ENCODE assay signal across 8 mouse cellular contexts in genomic region chr17:72889556-72890397, GRCm38 (mm10). TPM values are rescaled to one million over a fixed set of nuclear protein-coding genes. Genes with fewer than 3 reads are reported as not detected.
DNase-seq lines count a peak whose midpoint lies in the region; ATAC-seq and TF ChIP-seq lines count a peak whose summit lies in the region.

No protein-coding gene starts in this region.

- no peak overlapping the region for H3K4me3 ChIP-seq in ES-Bruce4 (ENCODE audit: low read depth, low read length)
- no peak overlapping the region for H3K4me3 ChIP-seq in forebrain, embryonic 11.5 days (ENCODE audit: low read depth, low read length)
- no peak overlapping the region for H3K4me3 ChIP-seq in heart, embryonic 16.5 days (ENCODE audit: low read length)
- no peak overlapping the region for H3K4me3 ChIP-seq in liver, postnatal 0 days (ENCODE audit: low read depth, low read length)
- H3K4me3 ChIP-seq in neural tube, embryonic 14.5 days (ENCODE audit: low read depth, low read length), result no peak overlapping the region
- H3K4me3 ChIP-seq in thymus, adult 2 months (ENCODE audit: control insufficient read depth, insufficient read depth, low read length), result no peak overlapping the region

- H3K9me3 ChIP-seq in ES-Bruce4 (replicated peaks; ENCODE audit: control insufficient read depth, insufficient read depth, low read length, poor library complexity, severe bottlenecking), result no peaks in the 10 kb centered on the region; the same call in none of the 2 replicates
- no peaks in the 10 kb centered on the region for H3K9me3 ChIP-seq in forebrain, embryonic 11.5 days (ENCODE audit: control insufficient read depth, low read length)
- no peaks in the 10 kb centered on the region for H3K9me3 ChIP-seq in heart, embryonic 16.5 days (replicated peaks; ENCODE audit: control insufficient read depth, low read length)
- H3K9me3 ChIP-seq in liver, postnatal 0 days (ENCODE audit: low read length), result no peaks in the 10 kb centered on the region
- H3K9me3 ChIP-seq in neural tube, embryonic 14.5 days (ENCODE audit: control insufficient read depth, low read length), result no peaks in the 10 kb centered on the region

- no peak for TF ChIP-seq EP300 in ES-Bruce4 (IDR thresholded peaks at IDR 0.05; ENCODE audit: insufficient read depth, low read depth, low read length)
- TF ChIP-seq EP300 in liver, postnatal 0 days (IDR thresholded peaks at IDR 0.05; ENCODE audit: low read depth), result no peak

- no peak for TF ChIP-seq POLR2A in ES-Bruce4 (IDR thresholded peaks at IDR 0.05; ENCODE audit: insufficient read depth, low read length)
- TF ChIP-seq POLR2A in brain, embryonic 14.5 days (IDR thresholded peaks at IDR 0.05; ENCODE audit: borderline replicate concordance, extremely low read depth, insufficient read depth, insufficient read length, poor library complexity, severe bottlenecking), result no peak
- no peak for TF ChIP-seq POLR2A in thymus, adult 2 months (IDR thresholded peaks at IDR 0.05; ENCODE audit: control insufficient read depth, extremely low read depth, insufficient read depth, low read length, poor library complexity)

- peak; percentile 13 for TF ChIP-seq CTCF in ES-Bruce4 (IDR thresholded peaks at IDR 0.05; ENCODE audit: low read depth, low read length)
- peak; percentile 73; the same call in 1 of the 2 replicates for TF ChIP-seq CTCF in brain, embryonic 14.5 days (IDR thresholded peaks at IDR 0.05; ENCODE audit: borderline replicate concordance, extremely low read depth, insufficient read depth, insufficient read length)
- TF ChIP-seq CTCF in liver, postnatal 0 days (IDR thresholded peaks at IDR 0.05; ENCODE audit: low read depth), result peak; percentile 74
- TF ChIP-seq CTCF in thymus, adult 2 months (IDR thresholded peaks at IDR 0.05; ENCODE audit: borderline replicate concordance, control insufficient read depth, extremely low read depth, insufficient read depth, low read length, poor library complexity), result no peak

- peak; percentile 97 for DNase-seq in brain, embryonic 14.5 days (ENCODE audit: low read depth)
- DNase-seq in forebrain, embryonic 11.5 days (ENCODE audit: low spot score), result peak; percentile 79
- peak; percentile 76 for DNase-seq in kidney, postnatal 10 days
- peak; percentile 40 for DNase-seq in liver, postnatal 0 days
- DNase-seq in thymus, adult 2 months, result peak; percentile 80

- H3K27me3 ChIP-seq in ES-Bruce4 (ENCODE audit: control insufficient read depth, insufficient read depth, low read length, poor library complexity, severe bottlenecking), result no peaks in the 10 kb centered on the region
- peaks cover 3% of the 10 kb centered on the region; the same call in 1 of the 2 replicates for H3K27me3 ChIP-seq in forebrain, embryonic 11.5 days (ENCODE audit: control insufficient read depth, insufficient read depth, low read length)
- no peaks in the 10 kb centered on the region for H3K27me3 ChIP-seq in heart, embryonic 16.5 days (ENCODE audit: control insufficient read depth, insufficient read depth, low read length)
- H3K27me3 ChIP-seq in liver, postnatal 0 days (ENCODE audit: insufficient read depth, low read length), result no peaks in the 10 kb centered on the region
- no peaks in the 10 kb centered on the region for H3K27me3 ChIP-seq in neural tube, embryonic 14.5 days (ENCODE audit: control insufficient read depth, insufficient read depth, low read length)
- H3K27me3 ChIP-seq in thymus, adult 2 months (ENCODE audit: control insufficient read depth, insufficient read depth, low read length), result no peaks in the 10 kb centered on the region

- peak overlapping the region; percentile 31; the same call in 1 of the 2 replicates for H3K4me2 ChIP-seq in forebrain, embryonic 11.5 days (ENCODE audit: low read depth, low read length, severe bottlenecking)
- H3K4me2 ChIP-seq in heart, embryonic 16.5 days (ENCODE audit: low read depth, low read length), result peak overlapping the region; percentile 20; the same call in 1 of the 2 replicates
- H3K4me2 ChIP-seq in liver, postnatal 0 days (ENCODE audit: low read depth, low read length), result no peak overlapping the region
- H3K4me2 ChIP-seq in neural tube, embryonic 14.5 days (ENCODE audit: low read depth, low read length), result no peak overlapping the region

- 6% methylated on average over 19 of the region's 20 CpGs for WGBS in forebrain, embryonic 11.5 days
- WGBS in heart, embryonic 16.5 days, result 29% methylated on average over 20 of the region's 20 CpGs
- WGBS in liver, postnatal 0 days (ENCODE audit: insufficient replicate concordance), result 25% methylated on average over 20 of the region's 20 CpGs
- WGBS in neural tube, embryonic 14.5 days, result 18% methylated on average over 20 of the region's 20 CpGs
- WGBS in thymus, adult 2 months, result 28% methylated on average over 20 of the region's 20 CpGs

- H3K9ac ChIP-seq in ES-Bruce4 (ENCODE audit: low read depth, poor library complexity, severe bottlenecking), result no peak overlapping the region
- peak overlapping the region; percentile 4; the same call in 1 of the 2 replicates for H3K9ac ChIP-seq in forebrain, embryonic 11.5 days (ENCODE audit: low read length)
- no peak overlapping the region for H3K9ac ChIP-seq in heart, embryonic 16.5 days (ENCODE audit: low read length)
- no peak overlapping the region for H3K9ac ChIP-seq in liver, postnatal 0 days (replicated peaks)
- no peak overlapping the region for H3K9ac ChIP-seq in neural tube, embryonic 14.5 days (replicated peaks; ENCODE audit: low read depth, low read length)

- peak; percentile 85 for ATAC-seq in forebrain, embryonic 11.5 days (replicated peaks; ENCODE audit: low FRiP score)
- peak; percentile 41; the same call in 1 of the 2 replicates for ATAC-seq in heart, embryonic 16.5 days (replicated peaks; ENCODE audit: extremely low read depth, insufficient read depth, low FRiP score)
- ATAC-seq in liver, postnatal 0 days, result no peak
- peak; percentile 83 for ATAC-seq in neural tube, embryonic 14.5 days (ENCODE audit: low read depth)

- no peak overlapping the region for H3K27ac ChIP-seq in ES-Bruce4 (ENCODE audit: insufficient read depth, low read length)
- no peak overlapping the region for H3K27ac ChIP-seq in forebrain, embryonic 11.5 days (ENCODE audit: low read depth, low read length)
- peak overlapping the region; percentile 55; the same call in 1 of the 2 replicates for H3K27ac ChIP-seq in heart, embryonic 16.5 days (ENCODE audit: low read length)
- H3K27ac ChIP-seq in liver, postnatal 0 days (ENCODE audit: low read depth), result no peak overlapping the region
- H3K27ac ChIP-seq in neural tube, embryonic 14.5 days (ENCODE audit: low read depth, low read length), result no peak overlapping the region
- peak overlapping the region; percentile 75 for H3K27ac ChIP-seq in thymus, adult 2 months (ENCODE audit: control insufficient read depth, insufficient read depth, low read length)

- H3K4me1 ChIP-seq in ES-Bruce4 (ENCODE audit: control insufficient read depth, insufficient read depth, low read length), result no peaks in the 10 kb centered on the region
- H3K4me1 ChIP-seq in forebrain, embryonic 11.5 days (replicated peaks; ENCODE audit: control insufficient read depth, insufficient read depth, low read length), result no peaks in the 10 kb centered on the region; the same call in 1 of the 2 replicates
- peaks cover 9% of the 10 kb centered on the region for H3K4me1 ChIP-seq in heart, embryonic 16.5 days (ENCODE audit: control insufficient read depth, insufficient read depth, low read length)
- no peaks in the 10 kb centered on the region for H3K4me1 ChIP-seq in liver, postnatal 0 days (ENCODE audit: insufficient read depth)
- H3K4me1 ChIP-seq in neural tube, embryonic 14.5 days (ENCODE audit: control insufficient read depth, insufficient read depth, low read length), result peaks cover 5% of the 10 kb centered on the region; the same call in 1 of the 2 replicates
- peaks cover 15% of the 10 kb centered on the region for H3K4me1 ChIP-seq in thymus, adult 2 months (replicated peaks; ENCODE audit: control insufficient read depth, insufficient read depth, low read length)

- no peaks in the 10 kb centered on the region for H3K36me3 ChIP-seq in ES-Bruce4 (ENCODE audit: control insufficient read depth, insufficient read depth, low read length, poor library complexity, severe bottlenecking)
- H3K36me3 ChIP-seq in forebrain, embryonic 11.5 days (ENCODE audit: control insufficient read depth, insufficient read depth, low read length), result no peaks in the 10 kb centered on the region
- H3K36me3 ChIP-seq in heart, embryonic 16.5 days (ENCODE audit: control insufficient read depth, insufficient read depth), result no peaks in the 10 kb centered on the region
- no peaks in the 10 kb centered on the region for H3K36me3 ChIP-seq in liver, postnatal 0 days (replicated peaks; ENCODE audit: insufficient read depth, low read length)
- no peaks in the 10 kb centered on the region for H3K36me3 ChIP-seq in neural tube, embryonic 14.5 days (ENCODE audit: control insufficient read depth, insufficient read depth, low read length)
- no peaks in the 10 kb centered on the region for H3K36me3 ChIP-seq in thymus, adult 2 months (ENCODE audit: control insufficient read depth, insufficient read depth, low read length)

RNA-seq across cellular contexts. Expression of gene Lbh, which starts 28.3 kb away (rescaled TPM):
- 4.6 and 4.9 TPM in 2 replicates for polyA plus RNA-seq in ES-Bruce4 (2011; ENCODE audit: insufficient read depth, insufficient read length, low read depth, missing spikeins)
- polyA plus RNA-seq in brain, embryonic 14.5 days (2012; rRNA removed), result 133 and 147 TPM in 2 replicates
- 2.9 and 3.3 TPM in 2 replicates for polyA plus RNA-seq in forebrain, embryonic 11.5 days (2014; fragmentation: Nextera tagmentation; extraction: Ambion mirVana)
- polyA plus RNA-seq in heart, embryonic 16.5 days (2015; fragmentation: Nextera tagmentation; extraction: Ambion mirVana), result 28.4 and 30.1 TPM in 2 replicates
- 0.79 and 0.94 TPM in 2 replicates for polyA plus RNA-seq in liver, postnatal 0 days (2015; fragmentation: Nextera tagmentation; extraction: Ambion mirVana)
- polyA plus RNA-seq in neural tube, embryonic 14.5 days (2014; fragmentation: Nextera tagmentation; extraction: Ambion mirVana), result 5.7 and 7.0 TPM in 2 replicates
- 197 and 216 TPM in 2 replicates for polyA plus RNA-seq in thymus, adult 2 months (2012; rRNA removed)

RNA-seq across cellular contexts. Expression of gene Ypel5, which starts 53.5 kb away (rescaled TPM):
- polyA plus RNA-seq in ES-Bruce4 (2011; ENCODE audit: insufficient read depth, insufficient read length, low read depth, missing spikeins), result 30.6 and 34.8 TPM in 2 replicates
- 39.1 and 42.5 TPM in 2 replicates for polyA plus RNA-seq in brain, embryonic 14.5 days (2012; rRNA removed)
- 45.3 and 46.1 TPM in 2 replicates for polyA plus RNA-seq in forebrain, embryonic 11.5 days (2014; fragmentation: Nextera tagmentation; extraction: Ambion mirVana)
- 56.3 and 69.8 TPM in 2 replicates for polyA plus RNA-seq in heart, embryonic 16.5 days (2015; fragmentation: Nextera tagmentation; extraction: Ambion mirVana)
- 59.4 and 59.7 TPM in 2 replicates for polyA plus RNA-seq in liver, postnatal 0 days (2015; fragmentation: Nextera tagmentation; extraction: Ambion mirVana)
- 125 and 131 TPM in 2 replicates for polyA plus RNA-seq in neural tube, embryonic 14.5 days (2014; fragmentation: Nextera tagmentation; extraction: Ambion mirVana)
- polyA plus RNA-seq in thymus, adult 2 months (2012; rRNA removed), result 23.6 and 27.2 TPM in 2 replicates

Comparison
In these comparisons a context has a peak if more than half of its experiments do, and no peak if none do; other contexts are left out.
1. H3K27ac ChIP-seq: peak in heart, embryonic 16.5 days (single experiment) and thymus, adult 2 months (single experiment); none in ES-Bruce4 (single experiment), forebrain, embryonic 11.5 days (single experiment), liver, postnatal 0 days (single experiment) and neural tube, embryonic 14.5 days (single experiment).
2. DNase-seq: peak in every context shown above with its lines; median percentile 97 in brain, embryonic 14.5 days; 80 in thymus, adult 2 months; 79 in forebrain, embryonic 11.5 days; 76 in kidney, postnatal 10 days; 40 in liver, postnatal 0 days.
3. H3K4me2 ChIP-seq: peak in forebrain, embryonic 11.5 days (single experiment) and heart, embryonic 16.5 days (single experiment); none in liver, postnatal 0 days (single experiment) and neural tube, embryonic 14.5 days (single experiment).